Mouse (Mus musculus) MEL (cell line): ENCODE results near the gene Cdk14.

Experiments
- CTCF ChIP-seq, 3 experiments: IDR thresholded peaks in 2 of 3; conservative IDR thresholded peaks in 1 of 3; 2 replicates each; pipeline ENCODE4 v1.5.1; 2011 to 2012; ENCODE audit warnings: low read length in 3 of 3, low read depth in 2 of 3, mild to moderate bottlenecking in 2 of 3, improper control_type of control experiment in 1 of 3, inconsistent platforms in 1 of 3, mixed read lengths in 1 of 3, moderate library complexity in 1 of 3; ENCODE audit not compliant: control insufficient read depth in 1 of 3, insufficient read depth in 1 of 3, poor library complexity in 1 of 3, severe bottlenecking in 1 of 3
- EP300 ChIP-seq, 2 experiments: IDR thresholded peaks; 2 replicates each; pipeline ENCODE4 v1.6.1; 2011; ENCODE audit warnings: improper control_type of control experiment in 2 of 2, low read length in 2 of 2, low read depth in 1 of 2, mild to moderate bottlenecking in 1 of 2
- POLR2A ChIP-seq, 2 experiments: IDR thresholded peaks; 2 replicates each; pipeline ENCODE4 v1.6.1; 2011 to 2012; ENCODE audit warnings: low read length in 2 of 2, mild to moderate bottlenecking in 2 of 2, control low read depth in 1 of 2, improper control_type of control experiment in 1 of 2, low read depth in 1 of 2, moderate library complexity in 1 of 2; ENCODE audit not compliant: control insufficient read depth in 1 of 2, insufficient read depth in 1 of 2, poor library complexity in 1 of 2
- POLR2AphosphoS2 ChIP-seq: IDR thresholded peaks from 2 replicates; pipeline ENCODE4 v1.6.1; 2011; ENCODE audit warnings: low read length, improper control_type of control experiment

DNA sequence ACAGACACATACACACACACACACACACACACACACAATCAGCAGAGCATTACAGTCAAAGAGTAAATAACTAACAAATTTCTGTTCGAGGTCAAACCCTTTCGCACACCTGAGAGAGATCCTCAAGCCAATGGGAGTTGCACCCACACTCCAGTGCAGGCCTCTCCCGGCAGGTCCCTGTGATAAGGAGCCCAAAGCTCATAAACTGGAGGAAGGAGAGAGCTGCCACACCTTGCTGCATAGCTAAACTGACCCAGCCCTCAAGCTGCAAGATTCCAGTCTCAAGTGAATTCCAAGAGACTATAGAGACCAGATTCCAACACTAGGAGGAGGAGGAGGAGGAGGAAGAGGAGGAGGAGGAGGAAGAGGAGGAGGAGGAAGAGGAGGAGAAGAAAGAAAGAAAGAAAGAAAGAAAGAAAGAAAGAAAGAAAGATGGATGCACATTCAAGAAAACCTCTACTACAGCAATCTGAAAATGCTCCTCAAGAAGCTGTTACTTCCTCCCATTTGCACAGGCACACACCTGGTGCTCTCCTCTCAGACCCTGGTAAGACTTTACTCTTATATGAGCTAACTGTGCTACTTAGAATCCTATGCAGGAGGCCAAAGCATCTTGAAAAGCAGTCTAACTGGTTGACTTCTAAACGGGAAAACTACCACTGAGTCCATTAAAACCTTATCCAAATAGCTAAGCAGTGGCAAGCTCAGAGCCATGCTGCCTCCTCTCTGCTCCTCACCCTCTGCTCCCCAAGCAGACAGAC is 49.6 kb downstream of the Cdk14 start:
- TF ChIP-seq POLR2AphosphoS2 (no peak), EP300 (IDR thresholded peaks at IDR 0.05; ENCODE audit: low read depth in 1 of 2, low read length in 2 of 2) (no peak), POLR2A (IDR thresholded peaks at IDR 0.05; ENCODE audit: control insufficient read depth in 1 of 2, insufficient read depth in 1 of 2, low read depth in 1 of 2, low read length in 2 of 2, poor library complexity in 1 of 2) (no peak), CTCF (IDR thresholded peaks at IDR 0.05 in 2 of 3, conservative IDR thresholded peaks at IDR 0.05 in 1 of 3; ENCODE audit: control insufficient read depth in 1 of 3, insufficient read depth in 1 of 3, low read depth in 2 of 3, low read length in 3 of 3, poor library complexity in 1 of 3, severe bottlenecking in 1 of 3) (no peak)
